Mouse (Mus musculus): ENCODE measurements at regions not wholly inside any gene's neighbourhood (a gene's known extent, or its start where the extent isn't known, plus 50 kb on each side); places are given as distances from the start of the nearest gene placed in this dataset.

GRCm38 (mm10) chr1:125149817-125150216 lies 285.7 kb downstream of the Actr3 start:
- no peak for DNase-seq

GRCm38 (mm10) chr1:125123861-125124260 lies 311.7 kb downstream of the Actr3 start:
- no peak for DNase-seq

- DNase-seq: no peak
Observed at GRCm38 (mm10) chr1:125100596-125100995, 334.9 kb downstream of the Actr3 start.

- no peak for DNase-seq
Observed at GRCm38 (mm10) chr1:125084906-125085305, 350.6 kb downstream of the Actr3 start.

DNA sequence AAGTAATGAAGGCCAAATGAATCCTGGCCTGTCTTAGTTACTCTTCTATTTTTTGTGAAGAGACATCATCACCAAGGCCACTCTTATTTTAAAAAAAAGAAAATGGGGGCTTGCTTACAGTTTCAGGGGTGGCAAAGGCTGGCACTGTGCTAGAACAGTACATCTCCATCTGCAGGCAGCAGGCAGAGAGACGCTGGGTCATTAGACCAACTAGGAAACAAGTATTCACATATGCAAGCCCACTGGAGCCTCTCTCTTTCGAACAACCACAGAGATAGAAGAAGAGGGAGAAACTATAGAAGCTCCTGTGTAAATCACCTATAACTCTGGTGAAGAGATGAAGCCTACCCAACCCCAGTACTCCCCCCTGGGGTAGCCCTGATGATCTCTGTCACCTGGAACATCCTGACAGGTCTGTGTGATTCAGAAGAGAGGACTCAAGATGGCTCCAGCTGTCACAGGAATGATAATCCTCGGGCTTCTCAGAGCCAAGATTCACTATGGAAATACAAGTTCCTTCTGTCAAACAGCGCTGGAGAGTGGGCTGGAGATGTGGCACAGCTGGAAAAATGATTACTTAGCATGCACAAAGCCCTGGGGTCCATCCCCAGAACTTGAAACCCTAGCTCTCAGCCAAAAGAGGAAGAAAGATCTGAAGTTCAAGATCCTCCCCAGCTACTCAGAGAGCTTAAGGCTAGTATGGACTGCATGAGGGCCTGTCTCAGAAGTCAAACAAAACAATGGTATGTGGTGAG lies 395.8 kb downstream of the Actr3 start:
- no peak for DNase-seq

- DNase-seq: no peak
Observed at GRCm38 (mm10) chr1:125013301-125013700, 422.2 kb downstream of the Actr3 start.

DNA sequence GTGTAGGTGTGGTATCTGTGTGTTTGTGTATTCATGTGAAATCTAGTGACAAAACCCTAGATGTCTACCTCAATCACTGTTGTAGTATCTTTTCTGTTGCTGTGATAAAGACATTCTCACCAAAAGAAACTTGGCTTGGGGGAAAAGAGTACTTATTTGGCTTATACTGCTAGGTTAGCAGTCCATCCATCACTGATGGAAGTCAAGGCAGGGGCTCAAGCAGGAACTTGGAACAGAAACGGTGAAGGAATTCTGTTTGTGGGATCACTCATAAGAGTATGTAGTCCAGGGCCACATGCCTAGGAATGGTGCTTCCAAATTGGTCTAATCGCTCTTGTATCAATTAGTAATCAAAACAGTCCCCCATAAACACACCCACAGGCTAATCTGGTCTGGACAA lies 423.6 kb downstream of the Actr3 start:
- no peak for DNase-seq

GRCm38 (mm10) chr1:124997577-124997976 lies 437.9 kb downstream of the Actr3 start:
- DNase-seq: no peak

- DNase-seq: no peak
Observed at GRCm38 (mm10) chr1:124950849-124951248, 484.7 kb downstream of the Actr3 start.

DNA sequence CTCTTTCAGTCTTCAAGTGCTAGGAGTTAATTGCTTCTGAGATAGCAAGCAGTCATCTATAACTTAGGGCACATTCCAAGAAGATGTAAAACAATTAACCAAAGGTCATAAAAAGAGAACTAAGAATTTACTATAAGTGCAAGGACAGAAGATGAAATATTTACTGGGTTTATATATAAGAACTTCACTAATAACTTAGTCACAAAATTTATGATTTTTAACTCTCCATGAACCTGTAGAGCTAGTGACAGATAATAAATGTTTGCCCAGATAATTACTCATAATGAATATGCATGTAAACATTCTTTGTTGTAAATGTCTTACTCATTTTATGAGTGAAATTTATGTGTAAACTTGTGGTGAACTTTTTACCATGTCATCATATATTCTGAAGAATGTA lies 531.2 kb downstream of the Actr3 start:
- DNase-seq: no peak

DNA sequence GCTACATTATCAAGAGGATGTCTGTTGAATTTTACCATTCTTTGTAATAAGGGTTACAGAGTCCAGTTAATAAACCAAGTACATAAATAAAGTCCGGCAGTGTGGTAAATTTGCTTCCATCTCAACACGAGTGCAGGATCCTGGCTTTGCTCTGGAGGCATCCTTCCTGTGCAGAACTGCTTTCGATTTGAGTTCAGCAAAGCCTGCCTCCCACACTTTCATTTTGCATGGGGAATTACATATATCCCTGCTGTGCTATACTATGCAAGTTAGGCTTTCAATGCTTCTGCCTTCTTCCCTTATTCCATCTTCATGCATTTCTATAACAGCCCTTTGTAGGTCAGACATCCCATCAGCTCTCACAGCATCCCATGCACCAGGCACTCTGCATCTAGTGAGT lies 564.4 kb downstream of the Actr3 start:
- DNase-seq: no peak

GRCm38 (mm10) chr1:124866248-124866647 lies 569.3 kb downstream of the Actr3 start:
- DNase-seq: no peak

DNA sequence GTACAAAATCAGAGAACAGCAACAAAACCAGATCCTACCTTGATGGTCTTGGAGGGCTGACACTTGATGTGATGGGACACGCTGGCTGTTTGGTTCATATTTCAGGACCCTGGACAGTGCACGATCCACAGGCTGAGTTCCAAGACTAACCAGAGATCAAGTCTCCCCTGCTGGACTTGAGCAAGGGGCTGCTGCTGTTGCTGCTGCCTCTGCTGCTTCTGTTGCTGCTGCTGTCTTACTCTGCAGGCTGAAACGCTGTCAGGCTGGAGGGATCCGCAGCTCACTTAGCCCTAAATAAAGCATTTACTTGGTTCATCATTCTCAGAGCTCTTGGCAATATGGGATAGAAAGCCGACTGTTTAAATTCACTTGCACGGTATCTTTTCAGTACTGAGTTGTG lies 589.8 kb downstream of the Actr3 start:
- peak in 1 of 2 experiments; percentile 5 for DNase-seq

GRCm38 (mm10) chr1:124825717-124826116 lies 609.8 kb downstream of the Actr3 start:
- no peak for DNase-seq

DNA sequence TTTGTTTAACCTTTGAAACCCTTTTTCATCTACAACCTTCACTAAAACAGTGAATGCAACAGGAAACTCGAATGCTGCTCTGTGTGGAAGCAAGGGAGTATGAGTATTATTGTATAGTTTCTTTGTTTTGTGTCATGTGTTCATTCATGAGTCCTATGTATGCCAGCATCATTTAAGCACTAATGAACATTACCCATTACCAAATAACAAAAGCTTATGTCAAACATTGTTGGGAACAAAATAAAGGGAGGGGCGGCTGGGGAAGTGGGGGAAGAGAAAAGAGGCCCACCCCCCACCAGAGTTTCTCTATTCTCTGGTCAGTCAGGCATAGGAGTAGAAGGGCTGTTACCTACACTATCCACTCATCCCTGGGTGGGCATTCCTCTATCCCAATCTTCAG lies 642.5 kb downstream of the Actr3 start:
- DNase-seq: no peak

DNA sequence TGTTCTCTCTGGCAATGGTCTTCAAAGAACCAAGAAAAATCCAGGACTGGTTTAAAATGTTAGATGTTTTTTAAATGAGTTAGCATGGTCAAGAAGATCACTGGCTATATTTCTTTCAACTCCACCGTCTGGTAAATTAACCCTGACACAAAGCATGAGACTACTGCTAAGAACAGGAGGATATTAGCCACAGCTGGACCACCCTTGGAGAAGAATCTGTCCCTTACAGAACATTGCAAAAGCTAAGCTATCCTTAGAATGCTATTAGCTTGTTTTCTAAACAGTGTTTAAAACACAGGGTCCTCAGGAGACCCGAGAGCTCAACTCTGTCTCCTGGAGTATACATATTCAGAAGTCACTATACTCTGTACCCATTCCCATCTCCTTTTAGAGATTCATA lies 644.9 kb downstream of the Actr3 start:
- no peak for DNase-seq

DNA sequence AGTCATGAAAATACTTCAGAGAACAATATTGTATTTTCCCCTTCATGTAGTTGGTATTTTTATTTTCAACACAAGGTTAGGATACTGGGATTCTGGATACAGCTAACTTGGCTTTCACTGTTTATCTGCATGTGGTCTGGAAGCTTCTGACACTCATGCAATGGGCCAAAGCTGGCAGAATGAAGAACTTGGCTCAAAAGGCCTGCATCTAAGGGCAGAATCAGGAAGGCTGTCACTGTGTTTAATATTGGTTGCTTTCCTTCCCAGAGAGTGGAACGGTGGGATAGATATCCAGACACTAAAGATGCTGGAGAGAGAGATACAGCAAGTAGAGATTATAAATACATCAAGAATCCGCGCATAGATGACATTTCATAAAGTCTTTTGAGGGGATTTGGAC lies 645.4 kb downstream of the Actr3 start:
- DNase-seq: no peak

DNA sequence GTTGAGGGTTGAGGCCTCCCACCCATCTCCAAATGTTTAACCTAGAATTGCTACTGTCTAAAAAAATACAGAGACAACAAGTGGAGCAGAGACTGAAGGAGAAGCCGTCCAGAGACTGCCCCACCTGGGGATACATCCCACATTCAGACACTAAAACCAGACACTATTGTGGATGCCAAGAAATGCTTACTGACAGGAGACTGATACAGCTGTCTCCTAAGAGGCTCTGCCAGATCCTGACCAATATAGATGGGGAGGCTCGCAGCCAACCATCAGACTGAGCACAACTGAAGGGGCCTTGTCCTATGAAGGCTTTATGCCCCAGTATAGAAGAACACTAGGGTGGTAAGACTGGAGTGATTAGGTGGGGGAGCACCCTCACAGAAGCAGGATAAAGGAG lies 652.5 kb downstream of the Actr3 start:
- DNase-seq: no peak

DNA sequence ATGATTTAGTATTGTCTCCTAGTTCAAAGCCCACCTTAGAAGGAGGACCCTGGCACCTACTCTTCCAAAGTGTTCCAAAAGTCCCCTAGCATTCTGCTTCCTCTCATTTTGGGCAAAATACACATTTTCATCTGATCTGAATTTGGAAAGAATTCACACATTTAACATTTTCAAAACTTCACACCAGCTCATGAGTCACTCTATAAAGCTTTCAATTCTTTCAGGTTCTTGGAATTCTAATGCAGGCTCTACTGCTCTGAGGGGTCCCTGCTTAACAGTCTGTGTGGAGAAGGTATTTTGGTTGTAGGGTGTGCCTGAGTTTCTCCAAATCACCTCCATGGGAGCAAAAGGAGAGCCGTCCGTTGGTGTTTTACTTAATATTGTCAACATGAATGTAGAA lies 657.8 kb downstream of the Actr3 start:
- no peak for DNase-seq

- no peak for DNase-seq
Observed at GRCm38 (mm10) chr1:124756721-124757120, 678.8 kb downstream of the Actr3 start.

DNA sequence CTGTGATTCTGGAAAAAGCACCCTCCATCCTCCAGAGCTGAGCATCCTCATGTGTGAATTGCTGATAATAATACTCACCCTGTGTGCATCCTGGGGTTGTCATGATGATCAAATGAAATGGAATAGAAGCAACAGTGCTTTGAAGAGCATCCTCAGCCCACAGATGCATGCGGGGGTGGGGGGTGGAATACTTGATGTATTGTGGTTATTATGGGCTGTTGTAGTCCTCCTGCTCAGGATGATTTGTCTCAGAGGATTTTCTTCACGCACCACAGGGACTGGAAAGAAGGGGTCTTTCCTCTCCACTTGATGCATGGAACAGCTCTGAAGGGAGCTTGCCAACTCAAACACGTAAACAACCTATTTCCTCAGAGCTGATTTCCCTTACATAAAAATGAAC lies 694.4 kb upstream of the Dpp10 start:
- no peak for DNase-seq

- DNase-seq: no peak
Observed at GRCm38 (mm10) chr1:124730364-124730763, 685.0 kb upstream of the Dpp10 start.

DNA sequence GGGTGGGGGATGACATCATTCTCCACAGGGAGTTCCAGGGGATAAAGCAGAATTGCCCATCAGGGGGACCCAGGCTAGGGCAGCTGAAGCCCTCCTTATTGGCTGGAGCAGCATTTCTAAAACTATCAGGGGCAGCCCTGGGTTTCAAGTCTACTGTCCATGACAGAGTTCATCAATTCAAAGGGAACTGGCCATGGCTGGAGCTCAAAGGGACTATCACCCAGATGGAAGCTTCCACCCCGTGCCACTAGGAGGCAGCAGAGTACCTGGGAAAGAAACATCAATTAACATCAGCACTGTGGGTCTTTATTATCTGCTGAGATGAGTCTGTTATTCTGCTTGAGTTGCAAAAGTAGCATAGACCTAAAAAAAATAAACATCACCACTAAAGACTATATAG lies 672.7 kb upstream of the Dpp10 start:
- peak; percentile 5 to 60 for DNase-seq

DNA sequence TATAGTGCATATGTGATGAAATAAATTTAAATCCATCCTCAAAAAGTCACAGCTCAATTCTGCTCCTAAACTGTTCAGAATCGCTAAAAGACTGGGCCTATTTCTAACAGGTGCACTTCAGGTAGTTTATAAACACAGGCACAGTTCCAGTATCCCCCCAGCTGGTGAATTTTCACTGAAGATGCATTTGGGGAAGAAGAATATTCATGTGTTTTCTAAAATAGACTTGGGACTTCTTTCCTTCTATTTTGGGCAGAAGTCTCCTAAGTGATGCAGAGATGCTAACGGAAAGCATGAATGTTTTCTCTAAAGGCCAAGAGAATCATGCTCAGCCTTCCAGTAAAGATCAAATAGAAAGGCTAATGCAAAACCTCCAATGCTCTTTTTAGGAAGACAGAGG lies 660.9 kb upstream of the Dpp10 start:
- DNase-seq: no peak

GRCm38 (mm10) chr1:124674420-124674819 lies 629.1 kb upstream of the Dpp10 start:
- DNase-seq: no peak
